Mouse (Mus musculus): ENCODE data around the gene Pawr.
"Not testable (repeated sequence)": the region's sequence is repeated elsewhere in the genome, so short reads cannot be mapped to it uniquely, and the experiment has no call there.

Pawr gene

DNA sequence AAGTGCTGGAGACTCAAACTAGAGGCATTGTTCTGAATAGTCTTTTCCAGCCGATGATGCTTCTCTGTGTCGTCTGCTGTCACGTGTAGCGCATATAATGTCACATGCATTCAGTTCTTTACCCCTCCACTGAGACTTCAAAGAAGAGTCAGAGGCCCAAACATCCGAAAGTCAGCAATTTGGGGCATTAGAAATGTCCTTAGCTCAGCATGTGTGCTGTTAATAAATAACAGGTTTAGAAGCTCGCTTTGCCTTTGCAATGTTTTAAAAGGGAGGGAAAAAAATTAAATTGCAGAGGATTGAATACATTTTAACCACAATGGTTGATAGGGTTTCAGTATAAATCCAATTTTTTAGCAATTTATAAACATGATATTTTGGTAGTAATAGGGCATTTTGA lies 18.1 kb upstream of the Pawr start:
- in situ Hi-C loops (cut with MboI, MseI) = no loop called here

DNA sequence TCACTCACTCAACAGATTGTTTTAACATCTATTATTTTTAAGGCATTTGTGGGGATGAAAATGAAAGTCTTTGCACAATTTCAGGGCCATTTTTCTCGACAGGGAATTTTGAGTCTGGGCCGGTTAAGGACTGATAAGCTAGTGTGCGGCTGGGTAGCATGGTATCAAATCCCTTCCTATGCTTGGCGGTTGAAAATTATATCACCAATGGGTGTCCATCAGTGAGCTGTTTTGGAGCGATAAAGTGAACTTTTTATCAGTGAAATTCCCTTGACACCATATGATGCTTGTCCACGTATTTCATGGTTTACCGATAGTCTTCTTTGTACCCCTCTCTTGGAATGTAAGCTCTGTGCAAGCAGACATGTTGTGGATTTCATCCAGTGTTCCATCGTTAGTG lies 17.5 kb upstream of the Pawr start:
- in situ Hi-C loops (cut with MboI, MseI) = no loop called here

DNA sequence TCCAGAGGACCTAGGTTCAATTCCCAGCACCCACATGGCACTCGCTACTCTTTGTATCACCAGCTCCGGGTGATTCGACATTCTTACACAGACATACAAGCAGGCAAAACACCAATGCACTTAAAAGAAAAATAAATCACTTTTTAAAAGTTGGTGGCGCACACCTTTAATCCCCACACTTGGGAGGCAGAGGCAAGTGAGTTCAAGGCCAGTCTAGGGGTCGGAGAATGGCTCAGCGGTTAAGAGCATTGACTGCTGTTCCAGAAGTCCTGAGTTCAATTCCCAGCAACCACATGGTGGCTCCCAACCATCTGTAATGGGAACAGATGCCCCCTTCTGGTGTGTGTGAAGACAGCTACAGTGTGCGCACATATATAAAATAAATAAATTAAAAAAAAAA lies 16.7 kb upstream of the Pawr start:
- in situ Hi-C loops (cut with MboI, MseI) = no loop called here

DNA sequence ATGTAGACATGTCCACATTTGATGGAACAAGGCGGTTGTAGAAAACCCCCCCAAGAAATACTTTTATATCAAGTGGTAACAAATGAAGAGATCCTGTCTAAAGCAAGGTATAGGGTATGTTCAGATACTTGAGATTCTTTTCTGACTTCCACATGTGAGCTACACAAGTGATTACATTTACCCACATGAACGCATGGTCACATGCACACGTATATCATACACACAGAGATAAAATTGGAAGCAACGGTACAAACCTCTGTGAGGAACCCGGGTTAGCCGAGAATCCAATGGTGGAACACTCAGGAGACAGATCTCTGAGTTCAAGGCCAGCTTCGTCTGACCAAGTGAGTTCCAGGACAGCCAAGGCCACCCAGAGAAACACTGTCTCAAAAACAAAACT lies 3.6 kb upstream of the Pawr start:
- in situ Hi-C loops (cut with MboI, MseI) = no loop called here

DNA sequence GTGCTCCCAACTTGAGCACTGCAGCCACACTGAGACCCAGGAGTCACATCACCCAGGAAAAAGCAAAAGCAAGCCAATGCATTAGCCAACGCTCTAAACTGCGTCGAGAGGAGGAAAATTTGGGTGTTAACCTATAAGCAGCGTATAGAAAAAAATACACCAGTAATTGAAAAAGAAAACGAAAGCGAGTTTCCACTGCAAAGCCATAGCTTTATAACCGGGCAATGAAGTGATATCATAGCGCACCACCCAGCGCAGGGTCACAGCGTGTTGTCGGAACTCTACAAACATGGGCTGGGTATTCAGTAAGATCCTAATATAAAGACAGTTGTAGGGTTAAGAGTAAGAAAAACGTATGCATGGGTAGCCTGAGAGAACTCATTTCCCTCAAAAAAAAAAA lies 2.9 kb upstream of the Pawr start:
- in situ Hi-C loops (cut with MboI, MseI) = no loop called here

DNA sequence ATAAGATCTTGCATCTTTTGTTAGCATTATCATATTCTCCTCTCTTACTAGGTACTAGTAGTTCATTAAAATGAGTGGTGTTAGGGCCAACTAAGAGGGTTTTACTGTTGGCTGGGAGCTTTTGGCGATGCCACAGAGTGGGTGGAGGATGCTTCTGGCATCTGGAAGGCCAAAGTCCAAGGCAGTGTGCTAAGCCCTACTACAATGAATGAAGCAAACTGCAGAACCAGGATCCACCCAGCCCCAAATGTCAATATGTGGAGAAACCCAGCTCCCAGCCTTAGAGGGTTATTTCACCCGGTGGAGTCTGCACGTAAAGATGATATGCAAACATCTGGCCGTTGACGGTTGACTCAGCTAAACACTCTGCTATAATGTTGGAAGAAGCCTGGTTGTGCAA lies 2.1 kb upstream of the Pawr start:
- in situ Hi-C loops (cut with MboI, MseI) = no loop called here

DNA sequence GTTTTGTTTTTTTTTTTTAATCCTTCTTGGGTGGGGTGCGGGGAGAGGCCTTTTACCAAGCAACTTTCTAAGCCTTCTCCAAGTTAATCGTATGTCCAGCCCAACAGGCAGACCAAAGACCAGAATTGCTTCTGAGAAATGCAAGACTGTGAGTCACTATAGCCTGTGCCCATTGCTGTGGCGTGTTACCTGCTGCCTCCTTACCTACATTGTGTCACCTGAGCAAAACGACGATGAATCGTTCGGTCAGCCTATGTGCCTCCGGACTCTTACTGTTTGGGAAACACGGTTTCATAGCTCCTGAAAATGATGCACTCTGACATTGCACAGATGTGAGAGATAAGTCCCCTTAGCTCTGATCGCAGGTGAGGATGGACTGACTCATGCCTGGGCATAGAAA lies 957 bp upstream of the Pawr start:
- in situ Hi-C loops (cut with MboI, MseI) = no loop called here

DNA sequence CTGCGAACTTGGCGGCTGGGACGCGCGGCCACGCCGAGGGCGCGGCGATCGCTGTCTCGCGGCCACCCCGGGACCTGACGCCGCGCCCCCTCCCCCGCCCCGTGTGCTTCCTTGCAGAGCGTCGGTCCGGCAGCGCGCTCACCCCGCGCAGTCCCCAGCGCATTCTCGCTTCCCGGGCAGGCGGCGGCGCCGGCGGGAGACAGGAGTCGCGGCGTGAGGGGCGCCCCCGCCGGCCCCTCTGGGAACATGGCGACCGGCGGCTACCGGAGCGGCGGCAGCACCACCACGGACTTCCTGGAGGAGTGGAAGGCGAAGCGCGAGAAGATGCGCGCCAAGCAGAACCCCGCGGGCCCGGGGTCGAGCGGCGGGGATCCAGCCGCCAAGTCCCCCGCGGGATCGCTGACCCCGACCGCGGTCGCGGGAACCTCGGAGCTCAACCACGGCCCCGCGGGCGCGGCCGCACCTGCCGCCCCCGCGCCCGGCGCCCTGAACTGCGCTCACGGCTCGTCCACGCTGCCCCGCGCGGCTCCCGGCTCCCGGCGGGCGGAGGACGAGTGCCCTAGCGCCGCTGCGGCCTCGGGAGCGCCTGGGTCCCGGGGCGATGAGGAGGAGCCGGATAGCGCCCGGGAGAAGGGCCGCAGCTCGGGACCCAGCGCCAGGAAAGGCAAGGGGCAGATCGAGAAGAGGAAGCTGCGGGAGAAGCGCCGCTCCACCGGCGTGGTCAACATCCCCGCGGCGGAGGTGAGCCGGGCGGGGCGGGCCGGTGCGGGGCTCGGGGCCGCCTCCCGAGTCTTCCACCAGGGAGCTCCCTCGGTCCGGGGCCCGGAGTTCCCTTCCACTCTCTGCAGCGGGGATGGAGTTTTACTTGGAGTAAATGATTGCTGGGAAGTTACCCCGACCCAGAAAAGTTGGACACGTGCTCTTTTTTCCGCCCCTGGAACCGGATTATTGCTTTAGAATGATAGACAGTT lies 935 bp downstream of the Pawr start:
- in situ Hi-C loops (cut with MboI, MseI) = no loop called here

DNA sequence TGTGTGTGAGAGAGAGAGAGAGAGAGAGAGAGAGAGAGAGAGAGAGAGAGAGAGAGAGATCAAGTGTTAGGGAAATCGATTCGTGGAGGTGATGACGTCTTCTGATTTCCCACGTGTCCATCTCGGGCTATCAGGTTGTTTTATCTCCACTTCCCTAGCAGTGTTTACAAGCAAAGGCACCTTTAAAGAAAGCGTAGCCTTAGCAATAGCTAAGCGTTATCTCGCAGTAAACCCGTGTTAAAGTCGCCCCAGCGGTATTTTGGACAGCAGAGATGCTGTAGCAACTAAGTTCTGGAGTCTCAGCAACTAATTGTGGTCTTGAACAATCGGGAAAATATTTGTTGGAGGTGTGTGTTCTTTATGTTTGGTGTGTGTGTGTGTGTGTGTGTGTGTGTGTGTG lies 1.7 kb downstream of the Pawr start:
- in situ Hi-C loops (cut with MboI, MseI) = no loop called here

DNA sequence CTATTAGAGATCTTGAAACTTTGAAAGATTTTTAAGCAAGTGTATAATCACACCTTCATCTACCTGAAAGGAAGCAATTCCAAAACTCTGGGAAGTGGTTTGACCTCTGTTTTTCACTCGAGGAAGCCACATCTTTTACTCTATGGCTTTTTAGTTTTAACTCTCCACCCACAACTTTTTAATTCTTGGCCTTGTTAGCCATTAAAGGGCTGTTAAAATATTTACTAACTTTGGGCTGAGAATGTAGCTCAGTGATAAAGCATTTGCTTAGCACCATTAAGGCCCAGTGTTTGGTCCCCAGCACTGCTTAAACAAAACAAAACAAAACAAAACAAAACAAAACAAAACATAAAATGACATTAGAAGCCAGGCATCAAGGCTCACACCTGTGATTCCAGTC lies 2.2 kb downstream of the Pawr start:
- in situ Hi-C loops (cut with MboI, MseI) = no loop called here

DNA sequence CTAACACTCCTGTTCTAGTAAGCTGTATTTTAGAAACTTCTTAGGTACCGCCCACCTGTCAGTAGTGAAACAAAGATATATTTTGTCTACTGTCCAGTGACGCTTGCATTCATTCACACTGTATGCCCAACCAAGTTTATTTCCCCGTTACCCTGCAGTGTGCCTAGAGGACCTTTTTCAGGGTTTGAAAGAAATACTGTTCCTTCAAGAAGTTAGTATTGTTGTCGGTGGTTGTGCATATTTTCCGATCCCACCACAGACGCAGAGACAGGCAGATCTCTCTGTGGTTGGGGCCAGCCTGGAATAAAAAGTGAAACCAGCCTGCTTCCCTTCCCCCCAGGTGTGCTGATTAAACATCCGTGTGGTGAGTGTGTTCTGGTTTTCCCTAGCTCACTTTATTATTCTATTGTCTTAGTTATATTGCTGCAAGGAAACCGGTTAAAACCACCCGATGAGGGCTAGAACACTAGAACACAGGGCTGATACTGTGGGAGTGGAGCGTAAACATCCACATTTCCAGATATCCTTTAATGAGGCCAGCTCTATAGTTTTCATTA lies 3.9 kb downstream of the Pawr start:
- in situ Hi-C loops (cut with MboI, MseI) = no loop called here

DNA sequence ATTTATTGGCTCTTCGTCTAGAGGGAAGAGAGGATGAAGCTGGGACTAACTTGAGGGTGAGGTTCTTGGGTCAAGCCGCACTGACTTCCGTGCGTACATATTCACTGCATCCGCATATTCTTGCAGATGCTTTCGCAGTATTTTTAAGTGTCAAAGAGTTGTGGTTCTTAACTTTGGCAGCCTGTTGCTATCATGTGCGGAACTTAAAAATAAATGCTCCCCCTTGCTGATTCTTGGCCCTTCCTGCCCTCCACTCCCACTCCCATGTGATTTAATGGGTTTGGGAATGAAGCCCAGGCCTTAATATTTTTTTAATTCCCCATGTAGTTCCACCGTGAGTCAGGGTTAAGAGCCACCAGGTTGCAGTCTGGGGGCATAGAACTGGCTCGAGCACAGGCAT lies 4.7 kb downstream of the Pawr start:
- in situ Hi-C loops (cut with MboI, MseI) = no loop called here

DNA sequence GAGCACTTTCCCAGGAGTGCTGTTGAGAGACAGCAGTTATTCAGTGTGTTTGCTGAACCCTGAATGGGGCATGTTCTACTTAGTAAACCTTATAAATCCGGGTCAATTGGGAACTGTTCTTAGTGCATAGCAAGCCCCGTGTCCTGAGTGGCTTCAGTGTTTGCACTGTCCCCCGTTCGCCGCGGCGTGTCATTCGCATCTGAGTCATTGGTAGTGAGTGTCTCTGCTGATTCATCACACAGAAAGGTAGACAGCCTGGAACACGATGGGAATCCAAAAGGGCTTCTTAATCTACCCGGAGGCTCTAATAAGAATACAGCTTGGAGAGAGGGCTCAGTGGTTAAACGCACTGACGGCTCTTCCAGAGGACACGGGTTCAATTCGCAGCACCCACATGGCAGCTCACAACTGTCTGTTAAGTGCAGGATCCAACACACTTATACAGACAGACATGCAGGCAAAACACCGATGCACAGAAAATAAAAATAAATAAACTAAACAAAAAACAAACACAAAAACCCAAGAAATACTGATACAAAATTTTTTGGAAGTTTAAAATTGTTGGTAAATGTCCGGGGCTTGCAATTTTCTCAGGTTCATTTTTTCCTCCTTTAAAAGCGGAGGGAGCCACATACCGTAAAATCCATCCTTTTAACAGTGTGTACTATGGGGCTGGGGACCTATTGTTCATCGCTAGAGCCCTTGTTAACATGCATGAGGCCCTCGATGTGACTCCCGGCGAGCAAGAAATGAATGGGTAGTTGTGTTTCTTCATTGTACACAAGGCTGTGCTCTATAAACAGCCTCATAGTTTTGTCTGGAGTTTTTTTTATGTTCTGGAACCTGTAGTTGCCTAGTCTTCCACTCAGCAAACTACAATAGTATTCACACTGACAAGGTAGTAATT lies 6.4 kb downstream of the Pawr start:
- in situ Hi-C loops (cut with MboI, MseI) = no loop called here

DNA sequence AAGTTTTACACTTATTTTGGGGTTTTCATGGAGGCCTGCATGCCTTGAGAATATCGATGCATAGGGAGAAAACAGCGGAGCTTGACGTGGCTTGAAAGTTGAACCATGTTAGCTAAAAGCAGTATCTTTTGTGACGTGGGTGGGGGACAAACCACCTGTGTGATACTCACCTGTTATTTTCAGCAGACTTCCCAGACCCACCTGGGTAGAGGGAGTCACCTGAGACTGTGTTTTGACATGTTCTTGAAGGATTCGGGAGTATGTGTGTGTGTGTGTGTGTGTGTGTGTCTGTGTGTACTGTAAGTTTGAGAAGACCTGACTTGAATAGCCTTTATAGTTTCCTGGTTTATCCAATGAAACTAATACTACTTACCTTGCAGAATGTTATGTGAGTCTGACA lies 7.2 kb downstream of the Pawr start:
- in situ Hi-C loops (cut with MboI, MseI) = no loop called here

DNA sequence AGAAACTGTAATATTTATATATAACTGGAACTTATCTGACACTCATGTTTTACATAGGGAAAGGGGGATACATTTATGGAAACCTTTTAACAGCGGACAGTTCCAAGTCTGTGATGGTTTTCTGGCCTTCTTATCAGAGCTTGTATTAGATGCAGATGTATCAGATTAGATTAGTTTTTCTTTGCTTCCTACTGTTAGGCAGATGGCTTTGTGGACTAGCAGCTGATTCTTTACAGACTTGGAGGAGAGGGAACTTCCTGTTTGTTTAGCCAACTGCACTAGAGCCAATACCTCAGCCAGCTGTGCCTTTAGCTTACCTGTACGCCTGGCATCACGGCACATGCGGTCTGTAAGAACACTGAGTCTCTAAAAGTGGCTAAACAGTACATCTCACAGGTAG lies 8.0 kb downstream of the Pawr start:
- in situ Hi-C loops (cut with MboI, MseI) = no loop called here

DNA sequence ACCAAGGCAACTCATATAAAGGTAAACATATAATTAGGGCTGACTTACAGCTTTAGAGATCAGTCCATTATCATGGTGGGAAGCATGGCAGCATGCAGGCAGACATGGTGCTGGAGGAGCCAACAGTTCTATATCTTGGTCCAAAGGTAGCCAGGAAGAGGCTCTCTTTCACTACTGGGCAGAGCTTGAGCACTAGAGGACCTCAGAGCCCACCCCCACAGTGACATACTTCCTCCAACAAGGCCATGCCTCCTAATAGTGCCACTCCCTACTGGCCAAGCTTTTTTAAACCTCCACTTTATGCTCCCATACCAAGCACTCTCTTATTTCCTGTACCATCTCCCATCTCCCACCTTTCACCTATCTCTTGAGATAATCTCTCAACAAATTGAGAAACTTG lies 11.8 kb downstream of the Pawr start:
- in situ Hi-C loops (cut with MboI, MseI) = no loop called here

DNA sequence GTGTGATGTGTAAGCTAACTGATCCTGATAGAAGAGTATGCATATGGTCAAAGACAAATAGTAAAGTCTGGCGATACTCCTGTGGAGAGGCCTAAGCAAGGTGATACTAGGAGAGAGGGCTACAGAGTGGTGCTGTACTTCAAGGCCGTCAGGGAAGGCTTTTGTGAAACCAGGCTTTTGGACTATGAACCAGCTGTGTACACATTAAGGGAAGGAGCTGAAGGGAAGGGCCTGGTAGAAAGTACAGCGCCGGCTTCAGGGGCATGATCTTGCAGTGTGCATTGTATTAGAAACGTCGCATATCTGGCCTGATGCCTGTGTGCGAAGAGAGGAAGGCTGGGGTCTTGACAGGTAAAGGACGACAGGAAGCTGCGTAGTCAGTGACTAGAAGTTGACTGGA lies 13.2 kb downstream of the Pawr start:
- in situ Hi-C loops (cut with MboI, MseI) = no loop called here

DNA sequence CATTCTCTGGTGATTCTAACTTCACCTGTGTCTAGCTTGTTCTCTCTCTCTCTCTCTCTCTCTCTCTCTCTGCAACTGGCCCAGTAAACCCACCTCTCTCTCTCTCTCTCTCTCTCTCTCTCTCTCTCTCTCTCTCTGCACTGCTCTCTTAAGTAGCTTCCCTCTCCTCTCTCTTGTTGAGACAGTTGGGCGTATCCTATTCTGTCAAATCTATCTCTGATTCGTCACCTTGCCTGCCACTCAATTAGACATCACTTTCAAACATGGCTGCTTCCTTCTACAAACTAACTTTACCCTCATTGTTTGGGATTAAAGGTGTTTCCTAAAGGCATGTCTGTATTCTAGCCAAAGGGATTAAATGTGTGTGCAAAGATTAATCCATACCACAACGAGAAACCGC lies 14.4 kb downstream of the Pawr start:
- in situ Hi-C loops (cut with MboI, MseI) = not testable (repeated sequence)

DNA sequence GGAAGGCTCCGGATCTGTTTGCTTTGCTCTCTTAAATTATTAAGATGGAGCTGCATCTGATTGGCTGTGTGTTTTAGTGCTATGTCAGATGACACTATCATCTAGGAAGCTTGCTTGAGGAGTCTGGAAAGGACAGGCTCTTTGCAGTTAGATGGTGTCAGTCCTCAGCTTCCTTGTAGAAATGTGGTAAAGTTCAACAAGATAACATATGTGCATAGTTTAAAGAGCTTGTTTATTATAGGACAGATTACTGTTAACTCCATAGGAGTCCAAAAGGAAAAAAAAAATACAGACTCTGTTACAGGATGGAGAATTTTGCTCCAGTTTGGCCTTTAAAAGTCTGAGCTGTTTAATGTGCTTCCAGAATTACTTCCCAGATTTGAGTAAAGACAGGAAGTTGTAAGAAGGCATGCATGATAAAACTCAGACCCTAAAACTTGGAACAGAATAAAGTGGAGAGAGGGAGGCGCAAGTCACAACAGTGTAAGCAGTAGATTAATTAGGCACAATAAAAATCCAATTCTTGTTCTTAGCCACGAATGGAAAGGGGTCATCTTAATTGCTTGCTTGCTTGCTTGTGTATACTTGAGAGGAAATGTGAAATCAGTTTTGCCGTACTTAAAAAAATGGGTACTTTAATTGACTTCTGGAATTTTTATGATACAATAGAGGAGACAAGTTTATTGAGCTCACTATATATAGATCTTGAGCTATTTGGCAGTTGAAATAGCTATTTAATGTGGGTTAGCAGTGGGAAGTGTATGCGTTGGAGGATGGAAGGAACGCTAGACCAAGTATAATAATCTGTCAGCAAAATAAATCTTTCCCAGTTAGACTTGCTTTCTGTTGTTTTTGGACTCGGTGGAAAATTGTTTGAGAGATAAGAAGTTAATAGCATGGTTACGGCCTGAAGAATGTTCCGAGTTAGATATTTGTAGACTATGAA lies 18.5 kb downstream of the Pawr start:
- in situ Hi-C loops (cut with MboI, MseI) = no loop called here

DNA sequence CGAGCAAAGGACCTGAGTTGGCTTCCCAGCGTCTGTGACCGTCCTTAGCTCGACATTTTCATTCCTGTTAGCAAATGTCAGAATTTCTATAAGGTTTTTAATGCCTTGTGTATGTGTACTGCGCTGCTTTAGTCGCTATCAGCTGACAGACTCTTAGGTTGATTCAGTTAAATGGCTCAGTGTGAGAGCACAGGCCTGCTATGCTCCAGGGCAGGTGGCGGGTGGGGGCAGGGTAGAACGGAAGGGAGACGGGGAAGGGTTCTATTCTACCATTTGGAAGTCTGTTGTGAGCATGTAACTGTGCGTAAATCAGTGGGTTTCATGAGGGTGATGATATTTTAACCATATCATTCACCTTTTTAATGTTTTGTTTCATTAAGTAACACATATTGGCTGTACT lies 21.0 kb downstream of the Pawr start:
- in situ Hi-C loops (cut with MboI, MseI) = no loop called here

DNA sequence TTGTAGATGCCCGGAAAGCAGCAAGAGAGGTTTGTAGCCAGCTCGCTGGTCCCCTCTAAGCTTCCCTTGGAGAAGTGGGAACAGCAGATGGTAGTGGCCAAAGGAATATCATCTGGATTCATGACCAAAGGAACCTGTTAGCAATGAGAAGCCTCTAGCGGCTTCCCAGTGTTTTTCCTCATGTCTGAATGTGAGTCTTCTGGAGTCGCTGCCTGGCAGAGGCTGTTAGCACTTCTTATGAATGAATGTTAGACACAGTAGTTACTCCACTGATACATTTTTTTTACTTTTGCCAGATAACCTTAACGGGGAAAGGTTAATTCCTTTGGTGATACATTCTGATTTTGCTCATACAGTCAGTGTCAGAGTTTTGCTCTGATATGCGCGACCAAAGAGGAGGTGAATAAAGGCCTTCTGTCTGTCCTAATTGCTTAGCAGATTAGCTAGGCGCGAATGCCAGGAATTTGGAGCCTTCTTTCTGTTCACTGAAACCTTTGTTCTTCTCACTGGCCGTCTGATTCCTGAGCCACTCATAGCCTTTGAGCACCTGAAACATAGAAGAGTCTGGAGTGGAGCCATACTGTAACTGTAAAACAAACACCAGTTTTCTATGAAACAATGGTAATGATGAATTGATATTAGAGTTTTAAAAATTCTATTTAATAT lies 22.9 kb downstream of the Pawr start:
- in situ Hi-C loops (cut with MboI, MseI) = no loop called here

Measured in regulatory T cell (primary cell).